Mouse (Mus musculus) brain, embryonic 14.5 days (tissue): ENCODE measurements at regions not wholly inside any gene's neighbourhood (a gene's known extent, or its start where the extent isn't known, plus 50 kb on each side); places are given as distances from the start of the nearest gene placed in this dataset.

ENCODE experiments used
- CTCF ChIP-seq: fragments of 200-500 bp; IDR thresholded peaks from 2 replicates; pipeline ENCODE4 v1.5.1; 2012; ENCODE audit warnings: inconsistent platforms, mild to moderate bottlenecking, moderate library complexity, borderline replicate concordance; ENCODE audit not compliant: insufficient read depth, insufficient read length; ENCODE audit errors: extremely low read depth
- POLR2A ChIP-seq: fragments of 200-500 bp; IDR thresholded peaks from 2 replicates; pipeline ENCODE4 v1.6.1; 2012; ENCODE audit warnings: mild to moderate bottlenecking, inconsistent platforms, borderline replicate concordance; ENCODE audit not compliant: poor library complexity, insufficient read depth, insufficient read length, severe bottlenecking; ENCODE audit errors: extremely low read depth

DNA sequence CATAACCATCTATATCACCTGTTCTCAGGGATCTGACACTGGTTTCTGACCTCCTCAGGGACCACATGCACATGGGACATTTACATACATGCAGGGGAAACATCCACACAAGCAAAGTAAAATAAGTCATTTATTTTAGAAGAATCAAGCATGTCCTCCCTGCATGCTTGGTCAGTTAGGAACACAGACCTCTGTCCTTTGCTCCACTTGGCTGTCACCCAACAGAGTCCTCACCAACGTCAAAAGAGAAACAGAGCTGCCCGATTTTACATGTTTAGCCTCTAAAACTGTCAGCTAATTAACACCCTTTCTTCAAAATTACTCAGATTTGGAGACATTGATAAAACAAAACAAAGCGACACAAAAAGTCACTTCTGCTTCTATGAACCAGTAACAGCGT lies 176.4 kb upstream of the Gm15217 start:
- no peak for TF ChIP-seq CTCF
- TF ChIP-seq POLR2A, result no peak
